Mouse (Mus musculus) myocyte (in vitro differentiated cells): ENCODE data around the gene St6galnac3.

Experiments
- E2F4 ChIP-seq: IDR thresholded peaks from one replicate; pipeline ENCODE4 v1.6.1; 2011; ENCODE audit warnings: mild to moderate bottlenecking, control low read depth, moderate library complexity; ENCODE audit not compliant: insufficient read depth
- MYOG ChIP-seq, 3 experiments: IDR thresholded peaks; one replicate each; pipeline ENCODE4 v1.6.1; 2011; ENCODE audit warnings: control low read depth in 2 of 3, low read depth in 2 of 3, mild to moderate bottlenecking in 2 of 3; ENCODE audit not compliant: insufficient read length in 2 of 3, control insufficient read depth in 1 of 3, insufficient read depth in 1 of 3
- POLR2AphosphoS2 ChIP-seq: IDR thresholded peaks from one replicate; pipeline ENCODE4 v1.6.1; 2011; ENCODE audit warnings: low read depth, control low read depth; ENCODE audit not compliant: insufficient read length
- TCF12 ChIP-seq: IDR thresholded peaks from one replicate; pipeline ENCODE4 v1.6.1; 2011; ENCODE audit warnings: mild to moderate bottlenecking, control low read depth; ENCODE audit not compliant: poor library complexity, insufficient read depth, severe bottlenecking
- USF1 ChIP-seq: IDR thresholded peaks from one replicate; pipeline ENCODE4 v1.6.1; 2011; ENCODE audit warnings: low read depth, mild to moderate bottlenecking, control low read depth, moderate library complexity

GRCm38 (mm10) chr3:153655071-153655470 lies 69.9 kb downstream of the St6galnac3 start:
- TF ChIP-seq E2F4, result no peak
- no peak for TF ChIP-seq MYOG (IDR thresholded peaks at IDR 0.05; ENCODE audit: control insufficient read depth in 1 of 3, insufficient read depth in 1 of 3, insufficient read length in 2 of 3, low read depth in 2 of 3)
- TF ChIP-seq USF1, result no peak
- no peak for TF ChIP-seq TCF12
- no peak for TF ChIP-seq POLR2AphosphoS2
